Mouse (Mus musculus): Measurements from ENCODE around the gene Gm11554.
"Not testable (repeated sequence)": the region's sequence is repeated elsewhere in the genome, so short reads cannot be mapped to it uniquely, and the experiment has no call there.

The Gm11554 gene

DNA sequence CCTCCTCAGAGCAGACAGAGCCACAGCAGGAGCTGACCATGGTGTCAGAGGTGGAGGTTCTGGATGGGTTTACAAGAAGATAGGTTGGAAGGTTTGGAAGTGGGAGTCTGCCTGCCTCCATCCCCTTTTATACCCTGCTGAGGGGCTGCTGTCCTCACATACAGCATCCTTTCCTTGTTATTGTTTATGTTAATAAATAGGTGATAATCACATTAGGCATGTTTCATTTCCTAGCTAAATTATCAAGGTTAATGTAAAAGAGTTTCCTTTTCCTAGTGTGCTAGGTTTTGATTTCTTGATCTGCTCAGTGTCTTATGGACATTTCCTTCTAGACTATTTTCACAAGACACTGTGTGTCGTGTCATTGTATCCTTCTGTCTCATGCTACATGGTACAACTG lies at the start of gene Gm11554:
Gene Gm11554, minus strand, starts transcription at position 101 of the 400 bp plus-strand sequence.
- not testable (repeated sequence) for DNase-seq

DNA sequence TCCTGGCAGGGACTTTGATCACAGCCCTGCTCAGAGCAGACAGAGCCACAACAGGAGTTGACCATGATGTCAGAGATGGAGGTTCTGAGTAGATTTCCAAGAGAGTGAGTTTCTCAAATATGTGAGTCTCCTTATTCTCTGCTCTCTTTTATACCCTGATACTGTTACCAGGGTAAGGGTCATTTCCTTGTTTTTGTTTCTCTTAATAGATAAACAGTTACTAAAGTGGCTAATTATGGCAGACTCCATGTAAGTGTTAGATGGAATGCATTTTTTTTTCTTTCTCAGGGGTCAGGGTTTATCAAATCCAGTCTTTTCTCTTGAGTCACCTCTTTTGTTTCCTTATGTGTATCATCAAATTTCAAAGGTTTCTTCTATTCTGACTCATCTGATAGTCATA lies 47.3 kb upstream of the Gm11554 start, which contains the start of gene Krtap4-16:
Gene Krtap4-16, minus strand, starts transcription at position 101 of the 400 bp plus-strand sequence.
- DNase-seq = no peak

DNA sequence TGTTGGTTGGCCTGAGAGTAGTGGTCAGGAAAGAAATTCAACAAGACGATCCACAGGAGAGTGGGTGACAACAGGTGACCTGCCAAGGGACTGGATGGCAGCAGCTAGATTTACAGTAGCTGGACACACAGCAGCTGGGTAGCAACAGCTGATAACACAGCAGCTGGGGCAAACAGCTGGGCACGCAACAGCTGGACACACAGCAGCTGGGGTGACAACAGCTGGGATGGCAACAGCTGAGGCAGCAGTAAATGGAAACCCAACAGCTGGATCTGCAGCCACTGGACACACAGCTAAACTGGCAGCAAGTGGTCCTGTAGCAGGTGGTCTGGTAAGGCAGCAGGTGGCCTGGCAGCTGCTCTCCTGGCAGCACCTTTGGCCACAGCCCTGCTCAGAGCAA lies 42.5 kb upstream of the Gm11554 start:
- DNase-seq = no peak

DNA sequence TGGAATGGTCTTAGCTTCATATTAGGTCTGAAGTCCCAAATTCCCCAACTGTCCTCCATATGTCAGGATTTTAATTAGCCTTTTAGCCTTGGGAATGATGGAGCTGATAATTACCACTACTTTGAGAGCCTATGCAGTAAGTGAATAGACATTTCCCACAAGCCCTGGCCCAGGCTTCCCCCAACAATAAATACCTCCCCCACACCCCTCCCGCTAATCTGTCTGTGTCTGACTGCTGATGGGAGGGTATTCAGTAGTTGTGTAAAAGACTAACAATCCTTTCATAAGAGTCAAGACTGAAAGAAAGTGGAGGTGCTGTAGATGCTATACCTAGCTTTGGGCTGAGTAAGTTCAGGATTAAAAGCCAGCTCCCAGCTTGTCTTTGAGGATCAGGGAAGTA lies 37.9 kb upstream of the Gm11554 start:
- DNase-seq = no peak

DNA sequence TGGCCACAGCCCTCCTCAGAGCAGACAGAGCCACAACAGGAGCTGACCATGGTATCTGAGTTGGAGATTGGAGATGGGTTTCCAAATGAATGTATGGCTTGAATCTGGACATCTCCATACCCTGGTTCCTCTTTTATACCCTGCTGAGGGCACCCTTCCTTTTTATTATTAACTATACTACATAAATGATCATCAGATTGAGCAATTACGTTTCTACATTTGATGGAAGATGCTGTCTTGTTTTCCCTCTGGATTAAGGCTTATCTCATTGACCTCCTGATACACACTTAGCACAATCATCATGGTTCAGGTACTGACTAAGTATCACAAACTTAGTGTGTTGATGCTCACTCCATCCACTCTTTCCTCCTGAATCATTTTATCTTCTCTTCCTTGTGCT lies 33.7 kb upstream of the Gm11554 start, which contains the start of gene 2300003K06Rik:
Gene 2300003K06Rik, minus strand, starts transcription at position 101 of the 400 bp plus-strand sequence.
- no peak for DNase-seq

DNA sequence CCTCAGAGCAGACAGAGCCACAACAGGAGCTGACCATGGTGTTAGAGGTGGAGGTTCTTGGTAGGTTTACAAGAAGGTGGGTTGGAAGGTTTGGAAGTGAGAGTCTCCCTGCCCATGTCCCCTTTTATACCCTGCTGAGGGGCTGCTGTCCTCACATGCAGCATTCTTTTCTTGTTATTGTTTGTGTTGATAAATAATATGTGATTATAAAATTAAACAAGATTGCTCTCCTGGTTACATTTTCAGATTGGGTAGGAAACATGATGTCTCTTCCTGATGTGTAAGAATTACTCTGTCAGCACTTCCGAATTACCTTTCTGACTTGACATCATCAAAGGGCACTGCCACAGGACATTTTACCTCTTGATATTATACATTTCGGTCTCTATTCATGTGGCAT lies 11.3 kb upstream of the Gm11554 start, which contains the start of gene Gm11564:
Gene Gm11564, minus strand, starts transcription at position 101 of the 400 bp plus-strand sequence.
- not testable (repeated sequence) for DNase-seq

DNA sequence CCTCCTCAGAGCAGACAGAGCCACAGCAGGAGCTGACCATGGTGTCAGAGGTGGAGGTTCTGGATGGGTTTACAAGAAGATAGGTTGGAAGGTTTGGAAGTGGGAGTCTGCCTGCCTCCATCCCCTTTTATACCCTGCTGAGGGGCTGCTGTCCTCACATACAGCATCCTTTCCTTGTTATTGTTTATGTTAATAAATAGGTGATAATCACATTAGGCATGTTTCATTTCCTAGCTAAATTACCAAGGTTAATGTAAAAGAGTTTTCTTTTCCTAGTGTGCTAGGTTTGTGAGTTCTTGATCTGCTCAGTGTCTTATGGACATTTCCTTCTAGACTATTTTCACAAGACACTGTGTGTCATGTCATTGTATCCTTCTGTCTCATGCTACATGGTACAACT lies 5.5 kb upstream of the Gm11554 start, which contains the start of gene Krtap4-13:
Gene Krtap4-13, minus strand, starts transcription at position 101 of the 400 bp plus-strand sequence.
- DNase-seq = not testable (repeated sequence)

DNA sequence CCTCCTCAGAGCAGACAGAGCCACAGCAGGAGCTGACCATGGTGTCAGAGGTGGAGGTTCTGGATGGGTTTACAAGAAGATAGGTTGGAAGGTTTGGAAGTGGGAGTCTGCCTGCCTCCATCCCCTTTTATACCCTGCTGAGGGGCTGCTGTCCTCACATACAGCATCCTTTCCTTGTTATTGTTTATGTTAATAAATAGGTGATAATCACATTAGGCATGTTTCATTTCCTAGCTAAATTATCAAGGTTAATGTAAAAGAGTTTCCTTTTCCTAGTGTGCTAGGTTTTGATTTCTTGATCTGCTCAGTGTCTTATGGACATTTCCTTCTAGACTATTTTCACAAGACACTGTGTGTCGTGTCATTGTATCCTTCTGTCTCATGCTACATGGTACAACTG lies 5.4 kb downstream of the Gm11554 start, which contains the start of gene Gm11569:
Gene Gm11569, minus strand, starts transcription at position 101 of the 400 bp plus-strand sequence.
- DNase-seq = not testable (repeated sequence)

DNA sequence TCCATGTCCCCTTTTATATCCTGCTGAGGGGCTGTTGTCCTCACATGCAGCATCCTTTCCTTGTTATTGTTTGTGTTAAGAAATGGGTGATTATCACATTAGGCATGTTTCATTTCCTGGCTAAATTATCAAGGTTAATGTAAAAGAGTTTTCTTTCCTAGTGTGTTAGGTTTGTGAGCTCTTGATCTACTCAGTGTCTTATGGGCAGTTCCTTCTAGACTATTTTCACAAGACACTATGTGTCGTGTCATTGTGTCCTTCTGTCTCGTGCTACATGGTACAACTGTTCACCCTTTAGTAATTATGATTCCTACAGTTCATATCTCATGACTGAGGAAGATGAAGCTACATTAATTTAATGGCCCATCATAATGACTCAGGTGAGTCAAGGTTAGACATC lies 10.9 kb downstream of the Gm11554 start, which contains the start of gene Gm11596:
Gene Gm11596, minus strand, starts transcription at position 101 of the 400 bp plus-strand sequence.
- DNase-seq = no peak

DNA sequence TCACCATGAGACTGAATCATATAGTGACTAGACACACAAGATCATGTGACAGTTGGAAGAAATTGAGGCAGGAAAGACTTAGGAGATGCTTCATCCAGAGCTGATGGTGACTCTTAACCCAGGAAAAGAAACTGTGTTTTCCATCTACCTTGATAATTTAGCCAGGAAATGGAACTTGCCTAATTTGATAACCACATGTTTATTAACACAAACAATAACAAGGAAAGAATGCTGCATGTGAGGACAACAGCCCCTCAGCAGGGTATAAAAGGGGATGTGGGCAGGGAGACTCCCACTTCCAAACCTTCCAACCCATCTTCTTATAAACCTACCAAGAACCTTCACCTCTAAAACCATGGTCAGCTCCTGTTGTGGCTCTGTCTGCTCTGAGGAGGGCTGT lies 19.3 kb downstream of the Gm11554 start, which contains the start of gene Krtap4-9:
Gene Krtap4-9, plus strand, starts transcription at position 301 of the 400 bp plus-strand sequence.
- DNase-seq = not testable (repeated sequence)

DNA sequence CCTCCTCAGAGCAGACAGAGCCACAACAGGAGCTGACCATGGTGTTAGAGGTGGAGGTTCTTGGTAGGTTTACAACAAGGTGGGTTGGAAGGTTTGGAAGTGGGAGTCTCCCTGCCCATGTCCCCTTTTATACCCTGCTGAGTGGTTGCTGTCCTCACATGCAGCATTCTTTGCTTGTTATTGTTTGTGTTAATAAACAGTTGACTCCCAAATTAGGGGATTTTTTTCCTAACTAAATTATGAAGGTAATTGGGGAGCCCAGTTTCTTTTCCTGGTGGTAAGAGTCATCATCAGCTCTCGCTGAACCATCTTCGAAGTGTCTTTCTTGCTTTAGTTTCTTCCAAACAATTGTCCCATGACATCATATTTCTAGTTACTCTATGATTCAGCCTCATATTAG lies 23.6 kb downstream of the Gm11554 start, which contains the start of gene Krtap4-8:
Gene Krtap4-8, minus strand, starts transcription at position 101 of the 400 bp plus-strand sequence.
- no peak for DNase-seq

DNA sequence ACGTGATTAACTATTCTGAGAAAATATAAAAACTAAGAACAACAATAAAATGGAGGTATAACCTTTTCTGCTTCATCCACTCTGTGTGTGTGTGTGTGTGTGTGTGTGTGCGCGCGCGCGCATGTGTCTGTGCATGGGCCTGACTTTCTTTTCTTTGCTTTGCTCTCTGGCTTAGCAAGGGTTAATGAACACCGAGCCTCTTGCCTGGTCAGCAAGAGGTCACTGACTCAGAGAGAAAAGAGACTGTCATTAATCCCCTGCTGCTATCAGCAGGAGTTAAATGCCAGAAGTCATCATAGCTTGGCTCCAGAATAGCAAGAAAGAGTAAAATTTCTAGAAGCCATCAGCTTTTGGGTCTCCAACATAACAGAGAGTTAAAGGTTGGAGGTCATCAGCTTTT lies 25.8 kb downstream of the Gm11554 start:
- DNase-seq = no peak

DNA sequence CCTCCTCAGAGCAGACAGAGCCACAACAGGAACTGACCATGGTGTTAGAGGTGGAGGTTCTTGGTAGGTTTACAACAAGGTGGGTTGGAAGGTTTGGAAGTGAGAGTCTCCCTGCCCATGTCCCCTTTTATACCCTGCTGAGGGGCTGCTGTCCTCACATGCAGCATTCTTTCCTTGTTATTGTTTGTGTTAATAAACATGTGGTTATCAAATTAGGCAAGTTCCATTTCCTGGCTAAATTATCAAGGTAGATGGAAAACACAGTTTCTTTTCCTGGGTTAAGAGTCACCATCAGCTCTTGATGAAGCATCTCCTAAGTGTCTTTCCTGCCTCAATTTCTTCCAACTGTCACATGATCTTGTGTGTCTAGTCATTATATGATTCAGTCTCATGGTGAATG lies 31.4 kb downstream of the Gm11554 start, which contains the start of gene Gm11595:
Gene Gm11595, minus strand, starts transcription at position 101 of the 400 bp plus-strand sequence.
- not testable (repeated sequence) for DNase-seq

DNA sequence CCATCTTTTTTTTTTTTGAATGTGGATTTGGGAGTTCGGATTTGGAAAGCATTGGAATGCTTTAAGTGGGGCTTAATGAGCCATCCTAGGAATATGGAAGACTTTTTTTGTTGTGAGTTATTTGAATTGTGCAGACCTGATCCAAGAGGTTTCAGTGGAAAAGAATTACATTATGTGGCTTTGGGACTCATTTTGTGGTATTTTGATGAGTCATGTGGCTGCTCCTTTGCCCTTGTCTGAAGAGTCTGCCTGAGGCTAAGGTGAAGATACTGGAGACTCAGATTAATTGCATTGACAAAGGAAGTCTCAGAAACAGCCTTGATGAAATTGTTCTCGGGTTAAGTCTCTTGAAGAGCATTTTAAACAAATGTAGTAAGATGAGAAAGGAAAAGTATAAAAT lies 35.8 kb downstream of the Gm11554 start:
- DNase-seq = no peak

DNA sequence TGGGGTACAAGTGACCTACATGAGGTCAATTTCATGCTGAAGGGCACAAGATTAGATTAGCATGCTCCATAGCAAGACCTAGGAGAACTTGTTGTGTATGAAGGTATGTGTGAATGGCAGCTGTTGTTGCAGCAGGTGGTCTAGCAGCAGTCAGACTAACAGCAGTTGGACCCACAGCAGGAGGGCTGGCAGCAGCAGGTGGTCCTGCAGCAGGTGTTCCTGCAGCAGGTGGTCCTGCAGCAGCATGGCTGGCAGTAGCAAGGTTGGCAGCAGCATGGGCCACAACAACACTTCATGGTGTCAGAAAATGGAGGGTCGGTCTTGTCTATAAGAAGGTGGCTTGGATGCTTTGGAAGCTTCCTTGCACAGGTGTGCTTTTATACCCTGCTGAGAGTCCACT lies 45.4 kb downstream of the Gm11554 start:
- DNase-seq = no peak

Measured in right cerebral cortex, postnatal 25 days (tissue).